Mouse (Mus musculus) G1E-ER4 (cell line): Measurements from ENCODE around the gene Tmem37. TPM values are rescaled to one million over a fixed set of nuclear protein-coding genes. Genes with fewer than 3 reads are reported as not detected.

Source experiments
- GATA1 ChIP-seq: IDR thresholded peaks from one replicate; pipeline ENCODE4 v1.8.0; 2012; ENCODE audit warnings: low read length, inconsistent platforms
- polyA plus RNA-seq: library from polyadenylated mRNA; stranded (reverse); fragments of >175 nt; gene quantifications from 2 replicates; pipeline ENCODE4 v1.2.3, GENCODE M21; 2012

Gene Tmem37
- polyA plus RNA-seq, 1 experiment: not detected

- TF ChIP-seq GATA1: no peak
Measured at GRCm38 (mm10) chr1:120044584-120044983, 29.3 kb downstream of the Tmem37 start.

- TF ChIP-seq GATA1: no peak
Measured at GRCm38 (mm10) chr1:120042421-120042820, 31.5 kb downstream of the Tmem37 start.

- TF ChIP-seq GATA1: no peak
Measured at GRCm38 (mm10) chr1:120038594-120038993, 35.3 kb downstream of the Tmem37 start.

- no peak for TF ChIP-seq GATA1
Measured at GRCm38 (mm10) chr1:120037021-120037683, 36.7 kb downstream of the Tmem37 start.

- TF ChIP-seq GATA1: no peak
Measured at GRCm38 (mm10) chr1:120035456-120036034, 38.3 kb downstream of the Tmem37 start.

GRCm38 (mm10) chr1:120034793-120035192 is 39.1 kb downstream of the Tmem37 start:
- TF ChIP-seq GATA1: no peak

- no peak for TF ChIP-seq GATA1
Measured at GRCm38 (mm10) chr1:120033469-120033854, 40.4 kb downstream of the Tmem37 start.

GRCm38 (mm10) chr1:120032804-120033468 is 40.9 kb downstream of the Tmem37 start:
- no peak for TF ChIP-seq GATA1

- TF ChIP-seq GATA1: no peak
Measured at GRCm38 (mm10) chr1:120030474-120030873, 43.4 kb downstream of the Tmem37 start.

- TF ChIP-seq GATA1: no peak
Measured at GRCm38 (mm10) chr1:120027693-120028092, 46.2 kb downstream of the Tmem37 start.

- TF ChIP-seq GATA1: no peak
Measured at GRCm38 (mm10) chr1:120025050-120025439, 48.8 kb downstream of the Tmem37 start.

- TF ChIP-seq GATA1: no peak
Measured at GRCm38 (mm10) chr1:120024331-120025049, 49.4 kb downstream of the Tmem37 start.

- TF ChIP-seq GATA1: no peak
Measured at GRCm38 (mm10) chr1:120021951-120022350, 51.9 kb downstream of the Tmem37 start.

GRCm38 (mm10) chr1:120020322-120020897 is 53.5 kb downstream of the Tmem37 start:
- no peak for TF ChIP-seq GATA1

- no peak for TF ChIP-seq GATA1
Measured at GRCm38 (mm10) chr1:120019428-120019827, 54.4 kb downstream of the Tmem37 start.

GRCm38 (mm10) chr1:120018900-120019299 is 55.0 kb downstream of the Tmem37 start:
- TF ChIP-seq GATA1: no peak

Other genes with a start within 250 kb of the Tmem37 start
- gene Ptpn4, start 236.5 kb downstream of the Tmem37 start, polyA plus RNA-seq: 13.3 and 18.4 TPM in 2 replicates
- 0.99 and 1.0 TPM in 2 replicates for gene Tmem177, start 160.9 kb downstream of the Tmem37 start, polyA plus RNA-seq
- not detected in 2 replicates for gene Cfap221, start 76.8 kb downstream of the Tmem37 start, polyA plus RNA-seq
- not detected in 2 replicates for gene Sctr, start 67.2 kb downstream of the Tmem37 start, polyA plus RNA-seq
- 11.0 and 13.5 TPM in 2 replicates for gene Dbi, start 47.0 kb upstream of the Tmem37 start, polyA plus RNA-seq
- 5.1 and 10.0 TPM in 2 replicates for gene 3110009E18Rik, start 47.1 kb upstream of the Tmem37 start, polyA plus RNA-seq
- gene Steap3, start 198.6 kb upstream of the Tmem37 start, polyA plus RNA-seq: 117 and 122 TPM in 2 replicates